Mouse (Mus musculus) E14TG2a.4 (cell line): Measurements from ENCODE around the gene Mbnl2.

ENCODE experiments used
- CTCF ChIP-seq: conservative IDR thresholded peaks from 2 replicates; pipeline ENCODE4 v1.5.1; 2014; ENCODE audit warnings: low read length
- NANOG ChIP-seq: IDR thresholded peaks from 2 replicates; pipeline ENCODE4 v1.6.1; 2014; ENCODE audit warnings: borderline replicate concordance, low read length, mixed read lengths
- POU5F1 ChIP-seq: IDR thresholded peaks from 2 replicates; pipeline ENCODE4 v1.6.1; 2014; ENCODE audit warnings: low read length, borderline replicate concordance

GRCm38 (mm10) chr14:120313466-120313865 is 38.0 kb downstream of the Mbnl2 start:
- TF ChIP-seq CTCF (no peak), NANOG (no peak), POU5F1 (no peak)
